Mouse (Mus musculus) erythroblast, embryonic 14.5 days (primary cell): ENCODE measurements around the gene Foxn3.

Experiments
- GATA1 ChIP-seq: IDR thresholded peaks from 2 replicates; pipeline ENCODE4 v1.6.1; 2012; ENCODE audit warnings: low read length, inconsistent platforms, mixed read lengths
- TAL1 ChIP-seq: IDR thresholded peaks from 3 replicates; pipeline ENCODE4 v1.6.1; 2012; ENCODE audit warnings: low read length, inconsistent platforms, mixed read lengths

- no peak for TF ChIP-seq GATA1
- no peak for TF ChIP-seq TAL1
These were observed 96.0 kb downstream of the Foxn3 start for GRCm38 (mm10) chr12:99467256-99467883.
